Mouse (Mus musculus): Measurements from ENCODE around the gene Rapgef3. TPM values are rescaled to one million over a fixed set of nuclear protein-coding genes. Genes with fewer than 3 reads are reported as not detected.

Rapgef3 gene
- total and polyA plus RNA-seq, 3 experiments, result 2.5 to 3.4 (median 3.2) TPM

DNA sequence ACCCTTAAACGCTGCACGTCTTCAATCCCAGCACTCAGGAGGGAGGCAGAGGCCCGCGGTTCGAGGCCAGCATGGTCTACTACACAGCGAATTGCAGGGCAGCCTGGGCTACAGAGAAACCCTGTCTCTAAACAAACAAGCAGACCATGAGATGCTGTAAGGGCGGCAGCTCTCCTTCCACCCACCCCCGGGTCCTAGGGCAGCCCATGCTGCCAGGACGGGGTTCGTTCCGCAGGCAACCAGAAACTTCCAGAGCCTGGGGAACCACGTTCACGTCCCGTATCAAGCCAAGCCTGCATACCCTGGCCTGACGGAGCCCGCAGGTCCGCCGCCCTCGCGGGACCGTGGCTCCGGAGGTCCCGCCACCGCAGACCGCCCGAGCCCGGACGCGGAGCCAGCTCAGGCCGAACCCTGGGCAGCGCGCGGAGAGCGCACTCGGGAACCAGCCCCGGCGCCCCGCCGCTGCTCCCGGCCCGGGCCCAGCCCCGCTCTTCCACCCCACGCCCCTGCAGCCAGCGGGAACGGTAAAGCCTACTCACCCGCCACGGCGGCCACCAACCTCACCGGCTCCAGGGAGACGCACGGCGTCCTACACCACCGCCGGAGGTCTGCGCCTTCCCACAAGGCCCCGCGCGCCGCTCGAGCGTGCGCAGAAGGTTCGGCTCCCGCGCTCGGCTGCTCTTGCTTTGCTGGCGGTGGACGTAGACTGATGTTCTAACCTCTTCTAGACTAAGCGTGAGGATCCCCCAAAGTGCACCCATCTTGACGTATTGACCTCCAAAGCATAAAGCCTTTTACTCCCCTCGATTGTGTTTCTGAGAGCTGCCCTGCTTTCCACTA is 62.3 kb downstream of the Rapgef3 start, which contains the start of gene Rpap3 (continued):
- no peak for TF ChIP-seq JUN (IDR thresholded peaks at IDR 0.05; ENCODE audit: insufficient read depth, low read depth, low read length)
- no peak for TF ChIP-seq E2F4 (IDR thresholded peaks at IDR 0.05; ENCODE audit: insufficient replicate concordance, low read depth, low read length)
- peak; percentile 41; the same call in 1 of the 2 replicates for TF ChIP-seq POLR2AphosphoS2 (IDR thresholded peaks at IDR 0.05; ENCODE audit: low read depth, low read length)
- TF ChIP-seq HCFC1 (IDR thresholded peaks at IDR 0.05; ENCODE audit: low read depth, low read length), result peak; percentile 76
- TF ChIP-seq TBP (conservative IDR thresholded peaks at IDR 0.05; ENCODE audit: low read depth, low read length), result peak; percentile 79
- peak; percentile 53; the same call in 1 of the 2 replicates for TF ChIP-seq ZMIZ1 (IDR thresholded peaks at IDR 0.05; ENCODE audit: low read depth, low read length)
- TF ChIP-seq TCF12 (IDR thresholded peaks at IDR 0.05; ENCODE audit: low read depth, low read length), result peak; percentile 79; the same call in 1 of the 2 replicates
- TF ChIP-seq RCOR1 (conservative IDR thresholded peaks at IDR 0.05; ENCODE audit: low read depth, low read length), result no peak
- no peak; the same call in 1 of the 2 replicates for TF ChIP-seq GABPA (IDR thresholded peaks at IDR 0.05; ENCODE audit: insufficient replicate concordance, low read depth, low read length)
- TF ChIP-seq RAD21 (IDR thresholded peaks at IDR 0.05; ENCODE audit: low read depth, low read length), result no peak
- TF ChIP-seq SIN3A (IDR thresholded peaks at IDR 0.05; ENCODE audit: low read length), result peak; percentile 31; the same call in 1 of the 2 replicates
- TF ChIP-seq KAT2A (IDR thresholded peaks at IDR 0.05; ENCODE audit: insufficient replicate concordance, low read length), result 0 out of 2 replicates have a peak, but pooled peaks have one; percentile 30
- no peak for TF ChIP-seq MYC (IDR thresholded peaks at IDR 0.05; ENCODE audit: low read depth, low read length)
- TF ChIP-seq CTCF (conservative IDR thresholded peaks at IDR 0.05 in 1 of 2, IDR thresholded peaks at IDR 0.05 in 1 of 2; ENCODE audit: low read depth in 2 of 2, low read length in 2 of 2), result no peak
- peak; percentile 11; the same call in 1 of the 2 replicates for TF ChIP-seq ELF1 (IDR thresholded peaks at IDR 0.05; ENCODE audit: low read depth, low read length)
- TF ChIP-seq JUND (conservative IDR thresholded peaks at IDR 0.05; ENCODE audit: low read depth, low read length), result no peak
- no peak for TF ChIP-seq IRF4 (IDR thresholded peaks at IDR 0.05; ENCODE audit: low read depth, low read length)
- no peak for TF ChIP-seq ETS1 (conservative IDR thresholded peaks at IDR 0.05; ENCODE audit: low read depth, low read length)

DNA sequence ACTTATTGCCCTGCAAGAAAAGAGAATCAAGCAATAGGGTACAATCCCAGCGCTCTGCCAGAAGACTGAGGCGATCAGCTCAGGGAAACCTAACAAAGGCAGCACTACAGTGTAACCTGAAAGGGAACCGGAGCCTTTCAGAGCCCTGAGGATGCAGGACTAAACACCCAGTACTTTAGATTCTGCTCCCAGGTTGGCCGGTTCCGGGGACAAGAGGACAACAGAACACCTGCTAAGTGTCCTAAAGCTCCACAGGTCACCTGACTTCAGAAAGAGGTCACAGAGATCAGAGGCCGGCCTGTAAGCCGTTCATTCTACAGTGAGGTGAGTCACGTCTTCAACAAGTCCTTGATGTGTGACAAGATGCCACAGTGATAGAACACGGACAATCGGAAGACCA is 71.2 kb downstream of the Rapgef3 start:
- in situ Hi-C loops (cut with MboI; ENCODE audit: low pct_ligation_motif_present, low pct_unique_long_range_greater_than_20kb, low sequenced_read_pairs), result no loop called here
- Histone ChIP-seq H3K4me3 (replicated peaks in 1 of 3; ENCODE audit: low read depth in 2 of 3, low read length in 2 of 3, poor library complexity in 1 of 3) (no peak overlapping the region), H3K79me2 (replicated peaks; ENCODE audit: control insufficient read depth, extremely low read depth, insufficient read depth, poor library complexity, severe bottlenecking) (no peaks in the 10 kb centered on the region), H3K9ac (ENCODE audit: insufficient read depth, low read depth) (no peak overlapping the region), H3K9me3 (replicated peaks; ENCODE audit: low read length) (no peaks in the 10 kb centered on the region), H3K4me1 (ENCODE audit: control insufficient read depth in 1 of 2, insufficient read depth in 2 of 2) (no peaks in the 10 kb centered on the region), H3K4me2 (ENCODE audit: insufficient read depth, low read depth, poor library complexity, severe bottlenecking) (no peak overlapping the region), H3K36me3 (replicated peaks in 1 of 2; ENCODE audit: control insufficient read depth in 1 of 2, insufficient read depth in 1 of 2, low read length in 1 of 2) (peaks cover 78 to 97% of the 10 kb centered on the region in 2 experiments), H3K27me3 (replicated peaks) (no peaks in the 10 kb centered on the region), H3K27ac (ENCODE audit: insufficient read depth, low read depth) (no peak overlapping the region)
- no peak for TF ChIP-seq E2F4 (IDR thresholded peaks at IDR 0.05; ENCODE audit: insufficient replicate concordance, low read depth, low read length)
- DNase-seq (ENCODE audit: extremely low read depth), result no peak
- dilution Hi-C loops (cut with MboI; ENCODE audit: extremely low pct_ligation_motif_present, extremely low pct_unique_long_range_greater_than_20kb, low sequenced_read_pairs), result no loop called here

Other genes with a start within 250 kb of the Rapgef3 start
- gene Rpap3, start 62.1 kb downstream of the Rapgef3 start, total RNA-seq (2012; rRNA removed), result 43.1 and 51.8 TPM in 2 replicates
- 73.7 and 88.8 TPM in 2 replicates for gene Rpap3, start 62.1 kb downstream of the Rapgef3 start, total RNA-seq (2014; rRNA removed)
- gene Rpap3, start 62.1 kb downstream of the Rapgef3 start, polyA plus RNA-seq (2012; ENCODE audit: insufficient read length, low read depth), result 69.1 and 83.7 TPM in 2 replicates
- 38.9 and 49.5 TPM in 2 replicates for gene Endou, start 36.6 kb downstream of the Rapgef3 start, total RNA-seq (2012; rRNA removed)
- 60.5 and 66.9 TPM in 2 replicates for gene Endou, start 36.6 kb downstream of the Rapgef3 start, total RNA-seq (2014; rRNA removed)
- gene Endou, start 36.6 kb downstream of the Rapgef3 start, polyA plus RNA-seq (2012; ENCODE audit: insufficient read length, low read depth), result 64.0 and 69.8 TPM in 2 replicates
- gene Slc48a1, start 10.5 kb upstream of the Rapgef3 start, total RNA-seq (2012; rRNA removed), result 35.0 and 39.4 TPM in 2 replicates
- 23.2 and 25.4 TPM in 2 replicates for gene Slc48a1, start 10.5 kb upstream of the Rapgef3 start, total RNA-seq (2014; rRNA removed)
- gene Slc48a1, start 10.5 kb upstream of the Rapgef3 start, polyA plus RNA-seq (2012; ENCODE audit: insufficient read length, low read depth), result 50.6 and 56.0 TPM in 2 replicates
- gene Hdac7, start 76.5 kb upstream of the Rapgef3 start, total RNA-seq (2012; rRNA removed), result 18.0 and 21.7 TPM in 2 replicates
- gene Hdac7, start 76.5 kb upstream of the Rapgef3 start, total RNA-seq (2014; rRNA removed), result 17.7 and 19.8 TPM in 2 replicates
- 47.8 and 55.2 TPM in 2 replicates for gene Hdac7, start 76.5 kb upstream of the Rapgef3 start, polyA plus RNA-seq (2012; ENCODE audit: insufficient read length, low read depth)
- gene Vdr, start 142.7 kb upstream of the Rapgef3 start, total RNA-seq (2012; rRNA removed), result 0.63 and 0.68 TPM in 2 replicates
- gene Vdr, start 142.7 kb upstream of the Rapgef3 start, total RNA-seq (2014; rRNA removed), result 0.52 and 0.61 TPM in 2 replicates
- gene Vdr, start 142.7 kb upstream of the Rapgef3 start, polyA plus RNA-seq (2012; ENCODE audit: insufficient read length, low read depth), result 1.3 and 1.7 TPM in 2 replicates
- 16.9 and 25.7 TPM in 2 replicates for gene Tmem106c, start 196.2 kb upstream of the Rapgef3 start, total RNA-seq (2012; rRNA removed)
- 21.2 and 25.5 TPM in 2 replicates for gene Tmem106c, start 196.2 kb upstream of the Rapgef3 start, total RNA-seq (2014; rRNA removed)
- 17.9 and 18.5 TPM in 2 replicates for gene Tmem106c, start 196.2 kb upstream of the Rapgef3 start, polyA plus RNA-seq (2012; ENCODE audit: insufficient read length, low read depth)
- gene Col2a1, start 236.7 kb upstream of the Rapgef3 start, total RNA-seq (2012; rRNA removed), result 0.08 and 0.13 TPM in 2 replicates
- gene Col2a1, start 236.7 kb upstream of the Rapgef3 start, total RNA-seq (2014; rRNA removed), result not detected in 2 replicates
- 0.06 and 0.15 TPM in 2 replicates for gene Col2a1, start 236.7 kb upstream of the Rapgef3 start, polyA plus RNA-seq (2012; ENCODE audit: insufficient read length, low read depth)